Mouse (Mus musculus) heart, postnatal 0 days (tissue): ENCODE results near the gene Dclk1.

ENCODE experiments used
- CTCF ChIP-seq: IDR thresholded peaks from 2 replicates; pipeline ENCODE4 v1.5.1; 2016; ENCODE audit warnings: antibody characterized with exemption, control low read depth, low read depth
- EP300 ChIP-seq: IDR thresholded peaks from 2 replicates; pipeline ENCODE4 v1.6.1; 2016; ENCODE audit warnings: antibody characterized with exemption, low read depth

GRCm38 (mm10) chr3:55574003-55574402 is 331.8 kb downstream of the Dclk1 start:
- TF ChIP-seq CTCF (peak; percentile 41), EP300 (no peak)
